Mouse (Mus musculus): ENCODE results near the gene Mrpl38. TPM values are rescaled to one million over a fixed set of nuclear protein-coding genes. Genes with fewer than 3 reads are reported as not detected.
"Not testable (repeated sequence)": the region's sequence is repeated elsewhere in the genome, so short reads cannot be mapped to it uniquely, and the experiment has no call there.

Gene Mrpl38
- polyA plus RNA-seq, 1 experiment from 2014 or later = 79.8 TPM

DNA sequence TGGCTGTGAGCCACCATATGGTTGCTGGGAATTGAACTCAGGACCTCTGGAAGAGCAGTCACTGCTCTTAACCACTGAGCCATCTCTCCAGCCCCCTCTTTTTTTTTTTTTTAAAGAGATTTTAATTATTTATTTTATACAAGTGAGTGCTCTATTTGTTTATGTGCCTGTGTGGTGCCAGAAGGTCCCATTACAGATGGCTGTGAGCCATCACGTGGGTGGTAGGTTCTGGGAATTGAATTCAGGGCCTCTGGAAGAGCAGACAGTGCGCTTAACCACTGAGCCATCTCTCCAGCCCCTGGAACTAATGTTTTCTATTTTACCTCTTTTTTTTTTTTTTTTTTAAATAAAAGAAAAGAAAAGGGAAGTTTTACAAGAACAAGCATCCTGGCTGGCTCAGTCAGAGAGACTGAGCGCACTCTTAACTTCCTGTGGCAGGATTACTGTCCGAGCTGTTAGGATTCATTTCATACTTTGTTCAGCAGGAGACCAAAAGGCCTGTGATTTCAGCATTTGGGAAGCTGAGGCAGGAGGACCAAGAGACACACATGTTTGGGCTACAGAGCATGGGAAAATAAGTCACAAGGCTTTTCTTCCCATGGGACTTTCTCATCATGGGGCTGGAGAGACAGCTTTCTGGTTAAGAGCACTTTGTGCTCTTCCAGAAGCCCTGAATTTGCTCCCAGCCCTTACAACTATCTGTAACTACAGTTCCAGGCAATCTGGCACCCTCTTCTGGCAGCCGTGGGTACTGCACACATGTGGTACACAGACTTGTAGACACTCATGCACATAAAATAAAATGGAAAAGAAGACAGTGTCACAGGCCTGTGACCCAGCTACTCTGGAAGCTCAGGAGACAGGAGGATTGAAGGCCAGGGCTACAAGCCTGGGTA is 42.2 kb downstream of the Mrpl38 start:
- Histone ChIP-seq H3K9me3 (replicated peaks) (no peaks in the 10 kb centered on the region; the same call in 1 of the 2 replicates), H3K4me3 (no peak overlapping the region), H3K4me2 (no peak overlapping the region), H3K9ac (no peak overlapping the region), H3K36me3 (ENCODE audit: poor library complexity, severe bottlenecking) (no peaks in the 10 kb centered on the region), H3K27me3 (no peaks in the 10 kb centered on the region), H3K27ac (no peak overlapping the region), H3K4me1 (no peaks in the 10 kb centered on the region)
- WGBS = 92% methylated on average over 5 of the region's 5 CpGs
- ATAC-seq = no peak

DNA sequence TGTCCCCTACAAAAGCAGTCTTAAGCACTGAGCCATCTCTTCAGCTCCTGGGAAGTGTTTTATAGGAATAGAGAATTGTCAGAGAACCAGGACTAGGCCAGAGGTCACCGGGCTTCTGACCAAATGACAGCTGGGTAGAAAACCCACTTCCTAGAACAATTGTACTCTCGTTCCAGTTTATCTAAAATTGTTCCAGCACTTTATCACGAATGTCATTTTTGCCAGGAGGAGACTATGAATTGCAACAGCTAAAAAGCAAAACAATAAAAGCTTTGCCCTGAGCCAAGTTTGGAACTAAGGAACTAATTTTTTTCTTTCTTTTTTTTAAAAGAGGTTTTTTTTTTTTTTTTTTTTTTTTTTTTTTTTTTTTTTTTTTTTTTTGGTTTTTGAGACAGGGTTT is 43.1 kb downstream of the Mrpl38 start:
- H3K4me3 ChIP-seq = no peak overlapping the region
- H3K9ac ChIP-seq = no peak overlapping the region
- H3K36me3 ChIP-seq (ENCODE audit: poor library complexity, severe bottlenecking) = no peaks in the 10 kb centered on the region
- no peak for ATAC-seq
- WGBS = 92% methylated on average over 3 of the region's 3 CpGs
- H3K4me1 ChIP-seq = no peaks in the 10 kb centered on the region
- H3K9me3 ChIP-seq (replicated peaks) = no peaks in the 10 kb centered on the region; the same call in 1 of the 2 replicates
- H3K27ac ChIP-seq = no peak overlapping the region
- H3K27me3 ChIP-seq = no peaks in the 10 kb centered on the region
- no peak overlapping the region for H3K4me2 ChIP-seq

DNA sequence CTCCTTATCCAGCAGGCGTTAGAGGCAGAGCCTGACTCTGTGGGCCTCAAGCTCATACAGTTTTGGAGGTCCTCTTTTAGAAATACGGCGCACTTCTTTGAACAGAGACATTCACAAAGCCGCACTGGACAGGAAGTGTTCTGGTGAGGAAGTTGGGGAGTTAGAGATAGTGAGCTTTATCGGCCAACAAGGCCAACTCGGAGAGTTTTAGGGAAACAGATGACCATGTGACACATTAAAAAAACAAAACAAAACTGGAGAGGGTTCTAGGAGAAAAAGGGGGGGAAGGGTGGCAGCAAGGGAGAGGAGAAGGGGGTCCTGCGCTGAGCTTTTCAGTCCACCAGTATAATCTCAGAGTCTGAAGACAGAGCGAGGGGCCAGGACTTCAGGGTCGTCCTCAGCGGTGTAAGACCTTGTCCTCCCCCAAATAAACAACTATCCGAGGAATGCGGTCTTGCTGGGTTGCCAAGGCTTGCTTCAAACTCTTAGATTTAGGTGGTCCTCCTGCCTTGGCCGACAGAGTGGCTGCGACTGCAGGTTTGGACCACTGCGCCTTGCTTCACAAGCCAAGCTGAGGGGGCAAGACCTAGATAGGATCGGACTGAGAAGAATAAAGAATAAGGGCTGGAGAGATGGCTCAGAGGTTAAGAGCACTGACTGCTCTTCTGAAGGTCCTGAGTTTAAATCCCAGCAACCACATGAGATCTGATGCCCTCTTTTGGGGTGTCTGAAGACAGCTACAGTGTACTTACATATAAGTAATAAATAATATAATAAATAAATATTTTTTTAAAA is 44.7 kb downstream of the Mrpl38 start:
- Histone ChIP-seq H3K9ac (no peak overlapping the region), H3K27ac (no peak overlapping the region), H3K36me3 (ENCODE audit: poor library complexity, severe bottlenecking) (no peaks in the 10 kb centered on the region), H3K27me3 (no peaks in the 10 kb centered on the region), H3K4me1 (no peaks in the 10 kb centered on the region), H3K4me3 (no peak overlapping the region), H3K9me3 (replicated peaks) (no peaks in the 10 kb centered on the region; the same call in 1 of the 2 replicates), H3K4me2 (no peak overlapping the region)
- no peak for ATAC-seq
- 74% methylated on average over 16 of the region's 16 CpGs for WGBS

DNA sequence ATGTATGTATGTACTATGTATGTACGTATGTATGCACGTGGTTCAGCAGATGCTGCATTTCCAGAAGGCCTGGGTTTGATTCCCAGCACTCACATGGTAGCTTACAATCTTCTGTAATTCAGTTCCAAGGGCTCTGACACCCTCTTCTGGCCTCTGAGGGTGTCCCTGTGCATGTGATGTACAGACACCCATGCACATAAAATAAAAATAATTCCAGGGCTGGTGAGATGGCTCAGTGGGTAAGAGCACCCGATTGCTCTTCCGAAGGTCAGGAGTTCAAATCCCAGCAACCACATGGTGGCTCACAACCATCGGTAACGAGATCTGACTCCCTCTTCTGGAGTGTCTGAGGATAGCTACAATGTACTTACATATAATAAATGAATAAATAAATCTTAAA is 45.7 kb downstream of the Mrpl38 start:
- not testable (repeated sequence) for H3K27me3 ChIP-seq; ATAC-seq; H3K9ac ChIP-seq; H3K4me2 ChIP-seq; H3K27ac ChIP-seq; H3K9me3 ChIP-seq (replicated peaks); H3K36me3 ChIP-seq (ENCODE audit: poor library complexity, severe bottlenecking); H3K4me1 ChIP-seq; H3K4me3 ChIP-seq
- WGBS = 94% methylated on average over 6 of the region's 6 CpGs

GRCm38 (mm10) chr11:116091591-116091990 is 47.1 kb downstream of the Mrpl38 start:
- Histone ChIP-seq H3K4me3 (no peak overlapping the region), H3K9me3 (replicated peaks) (no peaks in the 10 kb centered on the region; the same call in 1 of the 2 replicates), H3K4me2 (no peak overlapping the region), H3K4me1 (peaks cover 8% of the 10 kb centered on the region; the same call in 1 of the 2 replicates), H3K36me3 (ENCODE audit: poor library complexity, severe bottlenecking) (no peaks in the 10 kb centered on the region), H3K9ac (no peak overlapping the region), H3K27me3 (no peaks in the 10 kb centered on the region), H3K27ac (no peak overlapping the region)
- ATAC-seq = no peak
- 83% methylated on average over 6 of the region's 6 CpGs for WGBS

GRCm38 (mm10) chr11:116089545-116089944 is 49.1 kb downstream of the Mrpl38 start:
- Histone ChIP-seq H3K27ac (no peak overlapping the region), H3K27me3 (no peaks in the 10 kb centered on the region), H3K4me1 (peaks cover 21% of the 10 kb centered on the region), H3K4me3 (no peak overlapping the region), H3K9ac (no peak overlapping the region), H3K36me3 (ENCODE audit: poor library complexity, severe bottlenecking) (no peaks in the 10 kb centered on the region), H3K9me3 (replicated peaks) (no peaks in the 10 kb centered on the region), H3K4me2 (no peak overlapping the region)
- ATAC-seq = no peak
- 90% methylated on average over 6 of the region's 6 CpGs for WGBS

DNA sequence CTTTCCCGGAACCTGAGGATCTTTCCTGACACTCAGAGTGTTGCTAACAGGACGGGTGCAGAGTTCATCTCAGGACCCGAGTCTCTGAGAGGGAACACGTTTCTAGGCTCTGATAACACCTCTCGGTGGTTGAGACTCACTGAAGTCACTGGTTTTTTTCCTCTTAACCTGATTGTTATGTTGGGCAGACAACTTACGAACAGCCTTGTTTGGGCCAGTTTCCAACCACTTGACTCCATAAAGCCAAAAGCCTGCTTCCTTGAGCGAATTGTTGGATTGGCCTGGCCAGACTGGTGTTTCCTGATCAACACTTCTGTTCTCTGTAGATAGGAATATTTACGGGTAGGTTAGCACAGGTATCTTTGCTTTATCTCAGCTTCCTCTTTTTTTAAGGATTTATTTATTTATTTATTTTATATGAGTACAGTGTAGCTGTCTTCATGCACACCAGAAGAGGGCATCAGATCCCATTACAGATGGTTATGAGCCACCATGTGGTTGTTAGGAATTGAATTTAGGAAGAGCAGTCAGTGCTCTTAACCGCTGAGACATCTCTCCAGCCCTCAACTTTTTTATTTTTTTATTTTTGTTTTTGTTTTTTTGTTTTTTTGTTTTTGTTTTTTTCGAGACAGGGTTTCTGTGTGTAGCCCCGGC is 49.8 kb downstream of the Mrpl38 start:
- 88% methylated on average over 11 of the region's 11 CpGs for WGBS
- no peak overlapping the region for H3K27ac ChIP-seq
- no peaks in the 10 kb centered on the region for H3K27me3 ChIP-seq
- H3K9ac ChIP-seq = no peak overlapping the region
- no peaks in the 10 kb centered on the region for H3K9me3 ChIP-seq (replicated peaks)
- no peak for ATAC-seq
- peaks cover 6% of the 10 kb centered on the region for H3K36me3 ChIP-seq (ENCODE audit: poor library complexity, severe bottlenecking)
- H3K4me3 ChIP-seq = no peak overlapping the region
- no peak overlapping the region for H3K4me2 ChIP-seq
- H3K4me1 ChIP-seq = peaks cover 21% of the 10 kb centered on the region

GRCm38 (mm10) chr11:116088188-116088587 is 50.5 kb downstream of the Mrpl38 start:
- ATAC-seq = no peak
- no peaks in the 10 kb centered on the region for H3K9me3 ChIP-seq (replicated peaks)
- peaks cover 21% of the 10 kb centered on the region for H3K4me1 ChIP-seq
- no peak overlapping the region for H3K4me3 ChIP-seq
- no peak overlapping the region for H3K9ac ChIP-seq
- H3K4me2 ChIP-seq = peak overlapping the region; percentile 66
- 90% methylated on average over 8 of the region's 8 CpGs for WGBS
- H3K27ac ChIP-seq = no peak overlapping the region
- no peaks in the 10 kb centered on the region for H3K27me3 ChIP-seq
- peaks cover 12% of the 10 kb centered on the region for H3K36me3 ChIP-seq (ENCODE audit: poor library complexity, severe bottlenecking)

DNA sequence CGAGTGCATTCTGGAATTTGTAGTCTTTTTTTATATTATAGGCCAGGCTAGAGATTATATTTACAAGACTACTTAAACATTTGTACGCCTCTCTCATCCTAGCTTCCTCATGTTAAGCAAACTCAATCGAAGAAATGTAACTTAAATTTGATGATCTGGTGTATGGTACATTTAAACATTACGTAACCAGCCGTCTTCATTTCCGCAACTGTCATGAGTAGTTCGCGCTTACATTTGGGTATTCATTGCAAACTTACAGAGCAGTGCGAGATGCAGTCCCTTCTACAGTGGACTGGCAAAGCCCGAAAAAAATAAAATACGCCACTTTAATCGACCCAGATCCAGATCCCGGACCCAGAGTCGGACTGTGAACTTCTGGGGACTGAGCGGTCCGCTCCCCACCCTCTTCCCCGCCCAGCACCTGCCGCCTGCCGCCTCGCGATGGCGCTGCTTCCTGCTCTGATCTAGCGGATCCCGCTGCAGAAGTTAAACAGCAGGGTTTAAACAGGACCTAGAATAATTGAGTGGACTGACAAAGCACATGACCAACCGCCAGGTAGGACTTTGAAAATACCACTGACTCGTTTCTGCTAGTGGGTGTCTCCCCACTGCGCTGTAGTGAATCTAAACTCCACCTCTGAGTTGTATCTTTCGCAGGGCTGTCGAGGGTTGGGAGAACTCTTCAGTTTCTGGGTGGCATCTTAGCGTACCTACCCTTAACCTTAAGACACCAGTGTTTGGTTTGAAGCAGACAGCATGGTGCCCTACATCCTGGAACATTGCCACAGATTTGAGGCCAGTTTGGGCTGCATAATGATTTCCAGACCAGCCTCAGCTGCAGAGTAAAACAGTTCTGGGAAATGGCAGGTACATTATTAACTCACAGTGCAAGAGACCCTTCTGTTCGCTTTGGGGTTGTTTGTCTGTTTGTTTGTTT is 51.2 kb downstream of the Mrpl38 start:
- Histone ChIP-seq H3K4me3 (peak overlapping the region; percentile 51), H3K4me1 (peaks cover 21% of the 10 kb centered on the region), H3K27me3 (no peaks in the 10 kb centered on the region), H3K36me3 (ENCODE audit: poor library complexity, severe bottlenecking) (peaks cover 18% of the 10 kb centered on the region), H3K27ac (peak overlapping the region; percentile 61), H3K9me3 (replicated peaks) (no peaks in the 10 kb centered on the region), H3K9ac (peak overlapping the region; percentile 59), H3K4me2 (peak overlapping the region; percentile 66)
- 4% methylated on average over 31 of the region's 31 CpGs for WGBS
- peak; percentile 82 for ATAC-seq

DNA sequence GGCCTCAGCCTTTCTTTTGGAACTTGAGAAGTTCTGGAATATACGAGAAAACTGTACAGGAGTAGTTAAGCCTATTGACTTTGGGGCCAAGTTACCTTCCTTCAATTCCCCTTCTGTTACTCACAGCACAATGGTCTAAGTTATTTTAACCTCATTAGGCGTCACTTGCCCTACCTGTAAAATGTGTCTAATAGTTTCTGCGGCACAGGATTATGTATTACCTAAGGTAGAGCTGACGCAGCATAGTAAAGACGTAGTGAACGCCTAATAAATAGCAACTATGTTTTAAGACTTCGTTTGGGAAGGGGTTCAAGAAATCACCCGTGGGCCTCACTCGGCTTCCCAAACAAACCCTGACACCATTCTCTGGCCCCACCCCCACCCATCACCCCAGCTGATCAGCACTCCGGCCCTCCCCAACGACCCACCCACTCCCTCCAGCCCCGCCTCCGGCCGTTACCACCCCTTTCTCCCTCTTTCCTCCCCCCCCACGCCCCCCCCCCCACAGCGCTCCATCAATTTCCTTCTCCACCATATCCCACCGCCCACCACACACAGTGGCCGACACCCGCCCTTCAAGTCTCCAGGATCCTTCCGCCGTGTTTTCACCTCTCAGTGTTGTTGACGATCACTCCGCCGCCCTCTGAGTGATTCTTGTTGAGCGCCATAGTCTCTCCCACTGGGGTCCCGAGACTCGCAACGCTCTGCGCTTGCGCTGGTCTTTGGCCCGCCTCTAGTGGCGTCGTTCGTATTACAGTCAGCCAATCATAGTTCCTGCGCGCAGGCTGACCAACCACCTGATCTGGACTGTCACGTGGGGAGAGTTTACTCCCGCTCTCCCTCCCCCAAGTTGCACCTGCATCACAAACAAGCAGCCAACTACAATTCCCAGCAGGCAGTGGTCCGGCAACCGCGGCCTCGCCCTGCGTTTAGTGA is 52.1 kb downstream of the Mrpl38 start, which contains the start of gene Wbp2:
Wbp2 (minus strand) TSS at position 738 of the 936 bp plus-strand sequence.
- WGBS = 5% methylated on average over 37 of the region's 43 CpGs
- H3K9ac ChIP-seq = peak within 1 kb of the TSS; percentile 59
- H3K4me2 ChIP-seq = peak within 1 kb of the TSS; percentile 66
- H3K4me3 ChIP-seq = peak within 1 kb of the TSS; percentile 51
- no peaks in the 10 kb centered on the region for H3K27me3 ChIP-seq
- peak within 1 kb of the TSS; percentile 82 for H3K27ac ChIP-seq
- H3K36me3 ChIP-seq (ENCODE audit: poor library complexity, severe bottlenecking) = peaks cover 27% of the 10 kb centered on the region
- peaks cover 21% of the 10 kb centered on the region for H3K4me1 ChIP-seq
- H3K9me3 ChIP-seq (replicated peaks) = no peaks in the 10 kb centered on the region
- peak; percentile 96 for ATAC-seq

All from forebrain, embryonic 13.5 days (tissue).